Mouse (Mus musculus) yolk sac, embryonic 10.5 days (tissue): ENCODE data around the gene 2200002D01Rik.

ENCODE experiments used
- DNase-seq: peaks from one replicate; pipeline ENCODE4 v3.0.0-alpha.2; 2017; ENCODE audit warnings: low spot score

Gene 2200002D01Rik

GRCm38 (mm10) chr7:29248261-29248841 lies at the start of gene 2200002D01Rik:
2200002D01Rik (minus strand) TSS chr7:29248466.
- DNase-seq = peak; percentile 87

- DNase-seq = no peak
These were observed 48.7 kb upstream of the 2200002D01Rik start for GRCm38 (mm10) chr7:29296998-29297397.

GRCm38 (mm10) chr7:29295861-29296647 lies 47.8 kb upstream of the 2200002D01Rik start:
- no peak for DNase-seq

- DNase-seq = no peak
These were observed 46.0 kb upstream of the 2200002D01Rik start for GRCm38 (mm10) chr7:29294111-29294761.

- no peak for DNase-seq
These were observed 45.1 kb upstream of the 2200002D01Rik start for GRCm38 (mm10) chr7:29293131-29294065.

- DNase-seq = peak; percentile 38
These were observed 44.3 kb upstream of the 2200002D01Rik start for GRCm38 (mm10) chr7:29292458-29293098.

- DNase-seq = peak; percentile 62
These were observed 43.6 kb upstream of the 2200002D01Rik start for GRCm38 (mm10) chr7:29291616-29292457.

- DNase-seq = peak; percentile 60
These were observed 42.6 kb upstream of the 2200002D01Rik start for GRCm38 (mm10) chr7:29290691-29291485.

- no peak for DNase-seq
These were observed 41.6 kb upstream of the 2200002D01Rik start for GRCm38 (mm10) chr7:29289856-29290255.

GRCm38 (mm10) chr7:29288942-29289638 lies 40.8 kb upstream of the 2200002D01Rik start, which contains the start of gene Ppp1r14a:
Ppp1r14a (plus strand) TSS chr7:29289308.
- DNase-seq = peak; percentile 81

GRCm38 (mm10) chr7:29288079-29288478 lies 39.8 kb upstream of the 2200002D01Rik start:
- DNase-seq = peak; percentile 81

GRCm38 (mm10) chr7:29287481-29287880 lies 39.2 kb upstream of the 2200002D01Rik start:
- DNase-seq = no peak

- DNase-seq = no peak
These were observed 36.3 kb upstream of the 2200002D01Rik start for GRCm38 (mm10) chr7:29284523-29284922.

- no peak for DNase-seq
These were observed 35.6 kb upstream of the 2200002D01Rik start for GRCm38 (mm10) chr7:29283876-29284275.

GRCm38 (mm10) chr7:29282074-29282554 lies 33.8 kb upstream of the 2200002D01Rik start:
- DNase-seq = no peak

GRCm38 (mm10) chr7:29281201-29282073 lies 33.2 kb upstream of the 2200002D01Rik start, which contains the start of gene Spint2:
Spint2 (minus strand) TSS chr7:29281912.
- DNase-seq = peak; percentile 91

GRCm38 (mm10) chr7:29280801-29281200 lies 32.5 kb upstream of the 2200002D01Rik start:
- no peak for DNase-seq

- DNase-seq = no peak
These were observed 31.7 kb upstream of the 2200002D01Rik start for GRCm38 (mm10) chr7:29279924-29280323.
